Mouse (Mus musculus) thymus, adult 18-20 months (tissue): ENCODE measurements at regions not wholly inside any gene's neighbourhood (a gene's known extent, or its start where the extent isn't known, plus 50 kb on each side); places are given as distances from the start of the nearest gene placed in this dataset.

Experiments used
- DNase-seq, 2 experiments: peaks; one replicate each; pipeline ENCODE4 v3.0.0; 2022; ENCODE audit warnings: mixed read lengths in 2 of 2

- no peak for DNase-seq
Observed at GRCm38 (mm10) chr2:45227276-45227944, 110.2 kb upstream of the Zeb2 start.

DNA sequence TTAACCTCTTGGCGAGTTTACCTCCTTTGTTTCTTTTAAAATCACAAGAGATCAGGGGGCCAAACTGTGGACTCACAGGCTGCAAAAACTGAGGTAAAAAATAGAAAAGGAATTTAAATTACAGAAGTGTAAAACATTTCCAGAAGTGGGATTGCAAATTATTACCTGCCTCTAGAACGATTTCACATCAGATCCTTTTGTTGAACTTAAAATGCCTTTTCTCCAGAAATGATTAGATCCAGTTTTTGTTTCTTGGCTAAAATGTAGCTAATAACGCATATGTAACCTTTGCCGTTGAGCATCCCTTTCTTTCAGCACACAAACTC, 108.8 kb upstream of the Zeb2 start:
- DNase-seq = no peak

DNA sequence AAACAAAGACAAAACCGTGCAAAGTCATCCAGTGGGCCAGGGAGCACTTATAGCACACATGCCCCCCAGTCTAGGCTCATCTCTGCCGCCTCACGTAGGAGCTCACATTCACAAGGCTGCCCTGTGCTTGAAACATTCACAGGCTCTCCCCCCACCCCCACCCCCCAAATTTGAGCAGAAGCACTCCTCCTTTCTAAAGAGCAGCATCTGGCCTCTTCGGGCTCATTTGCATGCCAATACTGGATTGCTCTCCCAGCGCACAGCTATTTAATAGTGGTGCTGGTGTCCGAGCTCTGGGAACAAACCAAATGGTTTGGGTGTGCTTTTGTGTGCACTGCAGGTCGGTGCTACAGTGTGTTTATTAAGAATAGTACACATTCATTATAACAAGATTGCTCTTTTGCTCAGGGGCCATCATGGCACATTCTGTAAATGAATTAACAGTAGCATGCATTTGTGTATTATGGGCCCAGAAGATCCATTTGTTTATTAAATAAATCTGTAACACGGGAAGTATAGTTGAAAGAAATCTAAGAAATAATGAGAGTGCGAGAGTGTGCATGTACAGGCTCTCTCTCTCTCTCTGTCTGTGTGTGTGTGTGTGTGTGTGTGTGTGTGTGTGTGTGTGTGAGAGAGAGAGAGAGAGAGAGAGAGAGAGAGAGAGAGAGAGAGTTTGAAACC, 108.3 kb upstream of the Zeb2 start:
- no peak for DNase-seq

DNA sequence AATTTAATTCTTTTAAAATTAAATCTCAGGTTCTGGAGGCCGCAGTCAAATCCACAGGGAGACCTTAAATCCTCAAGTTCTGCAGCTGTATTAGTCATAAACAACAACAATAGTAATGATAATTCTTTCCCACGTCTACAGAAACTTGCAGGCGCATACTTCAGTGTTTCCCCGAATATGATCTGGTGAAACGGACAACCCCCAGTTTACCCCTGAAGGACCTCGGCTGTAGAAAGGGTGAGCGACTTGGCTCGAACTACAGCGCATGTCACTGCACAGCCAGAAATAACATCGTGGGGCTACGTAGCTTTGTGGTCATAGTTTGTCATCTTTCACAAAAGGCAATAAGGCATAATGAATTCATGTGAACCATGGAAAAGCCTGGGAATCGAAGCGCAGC, 105.0 kb upstream of the Zeb2 start:
- DNase-seq = no peak

GRCm38 (mm10) chr2:45219851-45220250, 102.7 kb upstream of the Zeb2 start:
- no peak for DNase-seq

- DNase-seq = no peak
Observed at GRCm38 (mm10) chr2:45212833-45213232, 95.6 kb upstream of the Zeb2 start.

DNA sequence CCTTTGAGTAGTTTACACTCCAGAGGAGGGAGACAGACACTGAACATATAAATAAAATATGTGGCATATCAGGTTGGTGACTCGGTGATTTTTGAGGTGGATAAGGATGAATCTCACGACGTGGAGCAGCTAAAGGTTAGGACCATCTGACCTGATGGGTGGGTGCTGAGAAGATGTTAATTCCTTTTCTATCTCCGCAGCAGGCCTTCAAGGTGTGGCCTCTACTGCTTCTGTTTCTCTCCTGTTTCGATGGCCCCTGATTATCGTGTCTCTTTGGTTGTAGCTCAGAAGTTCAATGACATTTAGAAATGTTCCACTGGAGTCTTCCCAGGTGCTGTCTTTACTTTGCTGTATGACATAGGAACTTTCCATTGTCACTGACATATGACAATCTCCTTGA, 91.3 kb upstream of the Zeb2 start:
- DNase-seq = no peak

DNA sequence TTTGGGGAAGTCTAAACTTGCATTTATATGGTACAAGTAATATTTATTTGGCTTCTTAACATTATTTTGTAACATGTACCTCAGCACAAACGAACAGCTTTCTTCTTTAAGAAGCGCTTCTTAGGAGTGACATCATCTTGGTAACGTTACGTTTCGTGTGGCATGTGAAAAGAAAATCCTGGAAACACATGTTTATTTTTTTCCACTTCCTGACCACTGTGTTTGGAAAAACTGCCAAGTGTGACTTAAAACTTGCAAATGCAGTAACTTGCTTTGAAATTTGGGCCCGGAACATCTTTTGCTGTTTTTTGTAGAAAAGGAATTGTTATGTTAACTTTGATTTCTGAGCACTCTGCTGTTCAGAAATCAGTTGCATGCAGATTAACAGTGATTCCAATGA, 88.6 kb upstream of the Zeb2 start:
- DNase-seq = no peak

- DNase-seq = no peak
Observed at GRCm38 (mm10) chr2:45205211-45205610, 88.0 kb upstream of the Zeb2 start.

GRCm38 (mm10) chr2:45197955-45198631, 80.9 kb upstream of the Zeb2 start:
- no peak for DNase-seq

DNA sequence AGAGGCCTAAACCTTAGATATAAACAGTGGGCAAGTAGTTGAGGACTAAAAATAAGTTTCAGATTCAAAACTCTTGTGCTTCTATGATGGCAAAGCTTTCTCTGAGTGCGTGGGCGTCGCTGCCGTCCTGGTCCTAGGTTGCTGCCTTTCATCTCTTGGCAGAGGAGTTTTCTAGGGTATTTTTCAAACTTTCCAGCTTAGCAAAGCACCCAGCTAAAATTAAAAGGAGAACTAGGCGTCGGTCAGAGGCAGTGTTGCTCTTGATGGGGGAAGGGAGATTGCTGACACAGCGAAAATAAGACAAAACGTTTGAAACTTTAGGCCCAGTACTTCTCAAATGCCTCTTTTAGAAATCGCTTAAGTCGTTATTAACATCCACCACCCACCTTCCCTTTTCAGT, 80.1 kb upstream of the Zeb2 start:
- no peak for DNase-seq

- DNase-seq = no peak
Observed at GRCm38 (mm10) chr2:45196511-45196910, 79.3 kb upstream of the Zeb2 start.

- DNase-seq = no peak
Observed at GRCm38 (mm10) chr2:45194335-45194734, 77.1 kb upstream of the Zeb2 start.

- no peak for DNase-seq
Observed at GRCm38 (mm10) chr2:45185621-45185999, 68.4 kb upstream of the Zeb2 start.

DNA sequence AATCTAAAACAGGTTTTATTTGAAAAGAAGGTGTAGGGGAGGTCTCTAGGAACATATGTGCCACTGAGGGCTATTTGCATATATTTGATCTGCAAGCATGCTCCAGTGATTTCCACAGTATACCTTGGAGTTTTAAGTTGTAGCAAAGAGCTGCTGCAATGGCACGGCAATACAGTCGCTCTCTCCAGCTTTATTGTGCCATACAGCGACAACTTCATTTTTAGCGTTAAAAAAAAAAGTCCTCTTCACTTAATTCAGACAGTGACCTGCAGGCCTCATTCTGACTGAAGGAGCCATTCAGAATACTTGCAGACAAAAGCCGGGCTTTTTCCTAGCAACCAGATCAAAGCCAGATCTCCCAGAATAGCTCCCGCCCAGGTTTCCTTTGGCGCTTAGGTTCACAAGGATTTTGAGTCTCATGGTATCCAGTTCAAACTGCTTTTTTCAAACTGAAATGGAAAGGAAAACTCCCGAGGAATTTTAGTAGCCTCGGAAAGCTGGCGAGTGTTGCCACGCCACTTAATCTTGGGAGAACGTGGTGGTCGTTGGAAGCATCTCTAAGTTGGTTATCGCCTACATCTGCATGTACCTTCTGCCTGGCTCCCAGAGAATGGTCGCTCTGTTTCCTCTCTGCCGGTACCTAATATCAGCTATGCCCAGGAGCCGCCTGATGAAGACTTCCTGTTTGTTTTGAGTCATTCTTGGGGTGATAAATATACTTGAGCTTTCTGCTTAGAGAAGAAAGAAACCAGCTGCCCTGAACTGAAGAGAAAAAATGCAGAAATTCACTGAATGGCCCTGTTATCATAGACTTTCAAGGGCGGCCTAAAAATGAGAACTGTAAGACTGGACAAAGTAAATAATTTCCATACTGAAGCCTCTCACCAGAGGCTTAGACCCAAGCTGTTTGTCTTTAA, 67.8 kb upstream of the Zeb2 start:
- DNase-seq = no peak

GRCm38 (mm10) chr2:45184149-45184548, 67.0 kb upstream of the Zeb2 start:
- no peak for DNase-seq

- DNase-seq = no peak
Observed at GRCm38 (mm10) chr2:45182876-45183275, 65.7 kb upstream of the Zeb2 start.

DNA sequence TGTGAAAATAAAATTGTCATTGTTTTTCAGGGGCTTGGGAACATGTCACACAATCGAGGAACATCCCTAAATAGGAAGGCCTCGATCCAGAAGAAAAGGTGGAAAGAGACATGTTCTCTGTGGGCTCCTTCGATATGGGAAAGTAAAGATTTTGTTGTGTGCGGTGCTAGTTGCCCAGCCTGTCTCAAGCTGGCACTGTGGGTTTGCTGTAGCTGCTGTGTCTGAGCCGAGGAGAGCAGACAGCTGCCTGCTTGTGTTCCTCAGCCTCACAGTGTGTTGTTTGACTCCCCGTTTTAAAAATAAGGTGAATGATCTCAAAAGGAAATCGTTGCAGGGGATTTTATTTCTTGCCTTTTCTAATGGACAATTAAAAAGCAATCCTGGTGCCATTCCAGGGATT, 64.4 kb upstream of the Zeb2 start:
- no peak for DNase-seq

- no peak for DNase-seq
Observed at GRCm38 (mm10) chr2:45178849-45179453, 61.8 kb upstream of the Zeb2 start.

DNA sequence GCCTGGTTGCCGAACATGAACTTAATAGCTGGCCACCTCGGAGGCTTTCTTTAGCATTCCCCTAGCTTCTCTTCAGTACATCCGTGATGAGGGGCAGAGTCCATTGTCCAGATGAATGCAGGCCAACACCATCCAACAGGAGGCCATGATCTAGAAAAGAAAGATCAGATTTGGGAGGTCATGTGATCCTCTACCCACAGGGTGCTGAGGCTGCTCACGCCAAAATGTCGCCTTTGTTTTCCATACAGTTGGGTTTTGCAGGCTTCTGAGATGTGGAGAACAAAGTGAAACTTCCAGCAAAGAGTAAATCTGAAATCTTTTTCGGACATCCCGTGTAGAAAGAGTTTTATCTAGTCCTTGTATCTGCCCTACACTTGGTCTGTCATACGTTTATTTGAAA, 55.2 kb upstream of the Zeb2 start:
- DNase-seq = no peak

- DNase-seq = no peak
Observed at GRCm38 (mm10) chr2:45171520-45172173, 54.5 kb upstream of the Zeb2 start.

GRCm38 (mm10) chr2:45170272-45170671, 53.1 kb upstream of the Zeb2 start:
- no peak for DNase-seq
